Mouse (Mus musculus) midbrain, embryonic 11.5 days (tissue): ENCODE results near the gene Tcf15. TPM values are rescaled to one million over a fixed set of nuclear protein-coding genes. Genes with fewer than 3 reads are reported as not detected.

Experiments used
- ATAC-seq: fragments of 200-750 bp; cut with Nextera tagmentation; 2 replicates; pipeline ENCODE4 v1.8.0; 2017; ENCODE audit warnings: moderate TSS enrichment, moderate library complexity; ENCODE audit not compliant: low FRiP score
- DNase-seq: peaks from one replicate; pipeline ENCODE4 v3.0.0; 2015; ENCODE audit warnings: low spot score; ENCODE audit errors: missing footprints
- H3K27ac ChIP-seq: fragments of 300-500 bp; sonication (generic); 2 replicates; pipeline ENCODE4 v1.5.1; 2014; ENCODE audit warnings: low read depth, low read length
- H3K27me3 ChIP-seq: fragments of 300-500 bp; sonication (generic); 2 replicates; pipeline ENCODE4 v1.6.1; 2014; ENCODE audit warnings: mild to moderate bottlenecking, low read length, moderate library complexity, mixed read lengths; ENCODE audit not compliant: control insufficient read depth, insufficient read depth
- H3K36me3 ChIP-seq: fragments of 300-500 bp; sonication (generic); 2 replicates; pipeline ENCODE4 v1.6.1; 2014; ENCODE audit warnings: mild to moderate bottlenecking, low read length, moderate library complexity, mixed read lengths; ENCODE audit not compliant: control insufficient read depth, insufficient read depth
- H3K4me1 ChIP-seq: fragments of 300-500 bp; sonication (generic); 2 replicates; pipeline ENCODE4 v1.6.1; 2014; ENCODE audit warnings: low read length; ENCODE audit not compliant: control insufficient read depth, insufficient read depth
- H3K4me2 ChIP-seq: fragments of 300-500 bp; sonication (generic); 2 replicates; pipeline ENCODE4 v1.6.1; 2014; ENCODE audit warnings: mild to moderate bottlenecking, moderate library complexity
- H3K4me3 ChIP-seq: fragments of 300-500 bp; sonication (generic); 2 replicates; pipeline ENCODE4 v1.5.1; 2014; ENCODE audit warnings: low read depth, low read length
- H3K9ac ChIP-seq: fragments of 300-500 bp; sonication (generic); 2 replicates; pipeline ENCODE4 v1.6.1; 2014; ENCODE audit warnings: low read length
- H3K9me3 ChIP-seq: fragments of 300-500 bp; sonication (generic); 2 replicates; pipeline ENCODE4 v1.6.1; 2016; ENCODE audit warnings: low read length; ENCODE audit not compliant: control insufficient read depth
- WGBS: fragments of 180-500 bp; shearing (Covaris S2); extraction: QIAGEN DNeasy Blood & Tissue Kit; methylation state at CpG from one replicate; pipeline ENCODE4 v1.1.7; 2014; 5-methylcytosine and 5-hydroxymethylcytosine counted together
- polyA plus RNA-seq: library from polyadenylated mRNA; unstranded; fragments of >200 nt; fragmentation: Nextera tagmentation; extraction: Ambion mirVana; gene quantifications from 2 replicates; pipeline ENCODE4 v1.2.1, GENCODE M21; 2014

Gene Tcf15
- polyA plus RNA-seq, 1 experiment from 2014 or later: 3.2 TPM

- no peak overlapping the region for H3K27ac ChIP-seq
- DNase-seq (no peak), ATAC-seq (no peak)
- no peaks in the 10 kb centered on the region for H3K27me3 ChIP-seq
- no peak overlapping the region for H3K4me2 ChIP-seq
- peaks cover 2% of the 10 kb centered on the region; the same call in 1 of the 2 replicates for H3K4me1 ChIP-seq
- H3K36me3 ChIP-seq: no peaks in the 10 kb centered on the region
- WGBS: 90% methylated on average over 1 of the region's 1 CpGs
- no peaks in the 10 kb centered on the region for H3K9me3 ChIP-seq
- H3K9ac ChIP-seq: no peak overlapping the region
- H3K4me3 ChIP-seq: no peak overlapping the region
These were observed 26.0 kb downstream of the Tcf15 start for GRCm38 (mm10) chr2:152169377-152169776.

GRCm38 (mm10) chr2:152174861-152175260 is 31.5 kb downstream of the Tcf15 start:
- H3K4me1 ChIP-seq: no peaks in the 10 kb centered on the region
- H3K4me2 ChIP-seq: no peak overlapping the region
- DNase-seq: no peak
- H3K27me3 ChIP-seq: no peaks in the 10 kb centered on the region
- no peak overlapping the region for H3K9ac ChIP-seq
- no peak overlapping the region for H3K27ac ChIP-seq
- H3K4me3 ChIP-seq: no peak overlapping the region
- no peaks in the 10 kb centered on the region for H3K36me3 ChIP-seq
- no peaks in the 10 kb centered on the region for H3K9me3 ChIP-seq
- WGBS: 94% methylated on average over 3 of the region's 3 CpGs
- ATAC-seq: no peak

- ATAC-seq (no peak), DNase-seq (no peak)
- Histone ChIP-seq H3K27me3 (no peaks in the 10 kb centered on the region), H3K36me3 (no peaks in the 10 kb centered on the region), H3K4me2 (no peak overlapping the region), H3K4me1 (no peaks in the 10 kb centered on the region), H3K4me3 (no peak overlapping the region), H3K9ac (no peak overlapping the region), H3K9me3 (no peaks in the 10 kb centered on the region), H3K27ac (no peak overlapping the region)
- 87% methylated on average over 6 of the region's 6 CpGs for WGBS
These were observed 33.3 kb downstream of the Tcf15 start for GRCm38 (mm10) chr2:152176659-152177058.

- Histone ChIP-seq H3K4me2 (peak overlapping the region; percentile 36), H3K9me3 (no peaks in the 10 kb centered on the region), H3K4me3 (no peak overlapping the region), H3K36me3 (no peaks in the 10 kb centered on the region), H3K27ac (no peak overlapping the region), H3K27me3 (no peaks in the 10 kb centered on the region), H3K4me1 (no peaks in the 10 kb centered on the region), H3K9ac (no peak overlapping the region; the same call in 1 of the 2 replicates)
- DNase-seq (no peak), ATAC-seq (peak; percentile 59; the same call in 1 of the 2 replicates)
- WGBS: 11% methylated on average over 24 of the region's 24 CpGs
These were observed 33.9 kb downstream of the Tcf15 start for GRCm38 (mm10) chr2:152177162-152177805.

GRCm38 (mm10) chr2:152177806-152178170 is 34.4 kb downstream of the Tcf15 start:
- no peaks in the 10 kb centered on the region for H3K27me3 ChIP-seq
- H3K4me1 ChIP-seq: no peaks in the 10 kb centered on the region
- 73% methylated on average over 6 of the region's 6 CpGs for WGBS
- DNase-seq: no peak
- no peak for ATAC-seq
- no peaks in the 10 kb centered on the region for H3K9me3 ChIP-seq
- H3K27ac ChIP-seq: no peak overlapping the region
- H3K4me3 ChIP-seq: no peak overlapping the region
- H3K4me2 ChIP-seq: no peak overlapping the region
- no peak overlapping the region; the same call in 1 of the 2 replicates for H3K9ac ChIP-seq
- no peaks in the 10 kb centered on the region for H3K36me3 ChIP-seq

- no peaks in the 10 kb centered on the region for H3K27me3 ChIP-seq
- no peak overlapping the region for H3K9ac ChIP-seq
- 90% methylated on average over 3 of the region's 3 CpGs for WGBS
- ATAC-seq (no peak), DNase-seq (no peak)
- H3K4me2 ChIP-seq: no peak overlapping the region
- no peak overlapping the region for H3K27ac ChIP-seq
- no peaks in the 10 kb centered on the region for H3K36me3 ChIP-seq
- no peaks in the 10 kb centered on the region for H3K4me1 ChIP-seq
- H3K4me3 ChIP-seq: no peak overlapping the region
- H3K9me3 ChIP-seq: no peaks in the 10 kb centered on the region
These were observed 35.0 kb downstream of the Tcf15 start for GRCm38 (mm10) chr2:152178345-152178744.

- 72% methylated on average over 2 of the region's 2 CpGs for WGBS
- H3K27me3 ChIP-seq: no peaks in the 10 kb centered on the region
- H3K27ac ChIP-seq: no peak overlapping the region
- no peaks in the 10 kb centered on the region for H3K4me1 ChIP-seq
- no peak overlapping the region for H3K9ac ChIP-seq
- H3K36me3 ChIP-seq: no peaks in the 10 kb centered on the region
- ATAC-seq (no peak), DNase-seq (no peak)
- no peak overlapping the region for H3K4me2 ChIP-seq
- no peak overlapping the region for H3K4me3 ChIP-seq
- no peaks in the 10 kb centered on the region for H3K9me3 ChIP-seq
These were observed 35.9 kb downstream of the Tcf15 start for GRCm38 (mm10) chr2:152179301-152179700.

- Histone ChIP-seq H3K27me3 (no peaks in the 10 kb centered on the region), H3K9me3 (no peaks in the 10 kb centered on the region), H3K9ac (no peak overlapping the region), H3K4me1 (no peaks in the 10 kb centered on the region), H3K4me3 (no peak overlapping the region), H3K36me3 (no peaks in the 10 kb centered on the region), H3K27ac (no peak overlapping the region), H3K4me2 (no peak overlapping the region)
- WGBS: 78% methylated on average over 6 of the region's 6 CpGs
- DNase-seq (no peak), ATAC-seq (no peak)
These were observed 37.0 kb downstream of the Tcf15 start for GRCm38 (mm10) chr2:152180323-152180722.

- H3K9ac ChIP-seq: no peak overlapping the region
- no peak for ATAC-seq
These were observed 43.8 kb downstream of the Tcf15 start for GRCm38 (mm10) chr2:152187132-152187531.

More at GRCm38 (mm10) chr2:152187132-152187531, 43.8 kb downstream of the Tcf15 start:
- H3K4me1 ChIP-seq: no peaks in the 10 kb centered on the region
- WGBS: 90% methylated on average over 5 of the region's 5 CpGs
- H3K36me3 ChIP-seq: no peaks in the 10 kb centered on the region
- H3K27ac ChIP-seq: no peak overlapping the region
- H3K4me2 ChIP-seq: no peak overlapping the region
- H3K27me3 ChIP-seq: no peaks in the 10 kb centered on the region
- DNase-seq: no peak
- H3K9me3 ChIP-seq: no peaks in the 10 kb centered on the region
- H3K4me3 ChIP-seq: no peak overlapping the region
